9 mouse cellular contexts compared by ENCODE assay signal in the genomic region with DNA sequence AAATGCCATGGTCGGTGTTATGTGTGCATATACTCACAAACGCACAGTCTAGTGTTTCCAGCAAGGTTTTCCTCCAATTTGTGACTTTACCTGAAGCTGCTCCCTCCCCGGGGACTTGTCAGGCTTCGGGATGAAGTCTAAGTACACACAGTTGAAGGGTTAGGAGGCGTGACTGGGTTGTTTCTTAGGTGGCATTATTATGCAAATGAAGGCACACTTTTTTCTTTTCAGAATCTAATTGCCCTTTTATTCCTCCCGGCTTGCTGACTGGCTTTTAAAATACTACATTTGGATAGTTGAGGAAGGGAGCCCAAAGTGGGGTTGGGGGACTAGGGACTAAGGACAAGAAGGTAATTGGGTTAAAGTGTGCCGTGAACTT. TPM values are rescaled to one million over a fixed set of nuclear protein-coding genes. Genes with fewer than 3 reads are reported as not detected.
DNase-seq lines count a peak whose midpoint lies in the region; ATAC-seq and TF ChIP-seq lines count a peak whose summit lies in the region.
"Had no signal": no experiment of that assay in that cellular context is flagged by ENCODE, and none has a peak within 500 bp of the region (broad histone marks: within the 10 kb centered on the region; RNA-seq: fewer than 3 reads in every experiment).

No protein-coding gene starts in this region.

- TF ChIP-seq CTCF in lung, postnatal 0 days (IDR thresholded peaks at IDR 0.05) = no peak

- H3K4me2 ChIP-seq in lung, postnatal 0 days (replicated peaks; ENCODE audit: low read depth, low read length) = peak overlapping the region; percentile 95
- H3K4me2 ChIP-seq in forebrain, embryonic 13.5 days = peak overlapping the region; percentile 100
- peak overlapping the region; percentile 100 for H3K4me2 ChIP-seq in limb, embryonic 11.5 days (ENCODE audit: low read depth, severe bottlenecking)
- H3K4me2 ChIP-seq in stomach, embryonic 15.5 days = peak overlapping the region; percentile 98

- H3K27me3 ChIP-seq in lung, postnatal 0 days (replicated peaks; ENCODE audit: insufficient read depth, low read length) = no peaks in the 10 kb centered on the region
- peaks cover 26% of the 10 kb centered on the region for H3K27me3 ChIP-seq in forebrain, embryonic 13.5 days
- H3K27me3 ChIP-seq in limb, embryonic 11.5 days (ENCODE audit: control insufficient read depth, insufficient read depth, low read length) = peaks cover 4% of the 10 kb centered on the region; the same call in 1 of the 2 replicates
- no peaks in the 10 kb centered on the region for H3K27me3 ChIP-seq in stomach, embryonic 15.5 days (replicated peaks)

- no peaks in the 10 kb centered on the region for H3K36me3 ChIP-seq in lung, postnatal 0 days (ENCODE audit: insufficient read depth, low read length)
- H3K36me3 ChIP-seq in forebrain, embryonic 13.5 days (ENCODE audit: poor library complexity, severe bottlenecking) = no peaks in the 10 kb centered on the region
- no peaks in the 10 kb centered on the region for H3K36me3 ChIP-seq in limb, embryonic 11.5 days (ENCODE audit: control insufficient read depth, insufficient read depth, low read length)
- no peaks in the 10 kb centered on the region for H3K36me3 ChIP-seq in stomach, embryonic 15.5 days

- H3K4me3 ChIP-seq in lung, postnatal 0 days (ENCODE audit: low read depth, low read length) = peak overlapping the region; percentile 64
- H3K4me3 ChIP-seq in forebrain, embryonic 13.5 days = peak overlapping the region; percentile 75
- H3K4me3 ChIP-seq in limb, embryonic 11.5 days (ENCODE audit: low read depth, low read length) = peak overlapping the region; percentile 67
- H3K4me3 ChIP-seq in stomach, embryonic 15.5 days (replicated peaks) = peak overlapping the region; percentile 73
- H3K4me3 ChIP-seq: myocyte had no signal

- TF ChIP-seq EP300 in lung, postnatal 0 days (IDR thresholded peaks at IDR 0.05) = no peak

- DNase-seq in lung, postnatal 0 days (ENCODE audit: low spot score) = no peak
- no peak for DNase-seq in lung, postnatal 4 days
- no peak for DNase-seq in limb, embryonic 11.5 days (ENCODE audit: low spot score)
- DNase-seq in ovary, postnatal 36 days (ENCODE audit: low spot score) = no peak
- DNase-seq in thymus, postnatal 36 days = no peak
- DNase-seq in adrenal gland, adult 8-10 months = no peak

- H3K27ac ChIP-seq in lung, postnatal 0 days (ENCODE audit: low read length) = no peak overlapping the region
- H3K27ac ChIP-seq in forebrain, embryonic 13.5 days = no peak overlapping the region
- no peak overlapping the region for H3K27ac ChIP-seq in limb, embryonic 11.5 days (replicated peaks; ENCODE audit: low read depth, low read length)
- no peak overlapping the region for H3K27ac ChIP-seq in stomach, embryonic 15.5 days

- 24% methylated on average over 7 of the region's 7 CpGs for WGBS in lung, postnatal 0 days
- WGBS in forebrain, embryonic 13.5 days = 2% methylated on average over 7 of the region's 7 CpGs
- WGBS in limb, embryonic 11.5 days = 10% methylated on average over 7 of the region's 7 CpGs
- WGBS in stomach, embryonic 15.5 days = 30% methylated on average over 7 of the region's 7 CpGs

- ATAC-seq in lung, postnatal 0 days = no peak
- no peak for ATAC-seq in forebrain, embryonic 13.5 days
- no peak for ATAC-seq in limb, embryonic 11.5 days (ENCODE audit: insufficient number of reproducible peaks, low FRiP score, low TSS enrichment, low read depth)
- no peak for ATAC-seq in stomach, embryonic 15.5 days (ENCODE audit: insufficient read depth, low FRiP score, low read depth)

- H3K4me1 ChIP-seq in lung, postnatal 0 days (ENCODE audit: insufficient read depth, low read depth, low read length) = peaks cover 12% of the 10 kb centered on the region; the same call in 1 of the 2 replicates
- peaks cover 32% of the 10 kb centered on the region for H3K4me1 ChIP-seq in forebrain, embryonic 13.5 days
- H3K4me1 ChIP-seq in limb, embryonic 11.5 days (ENCODE audit: control insufficient read depth, insufficient read depth, low read length) = peaks cover 3% of the 10 kb centered on the region; the same call in 1 of the 2 replicates
- peaks cover 10% of the 10 kb centered on the region for H3K4me1 ChIP-seq in stomach, embryonic 15.5 days

- peak overlapping the region; percentile 63; the same call in 1 of the 2 replicates for H3K9ac ChIP-seq in lung, postnatal 0 days (replicated peaks; ENCODE audit: low read depth)
- H3K9ac ChIP-seq in forebrain, embryonic 13.5 days = no peak overlapping the region
- H3K9ac ChIP-seq in limb, embryonic 11.5 days (ENCODE audit: low read length) = no peak overlapping the region
- no peak overlapping the region; the same call in 1 of the 2 replicates for H3K9ac ChIP-seq in stomach, embryonic 15.5 days

- no peaks in the 10 kb centered on the region for H3K9me3 ChIP-seq in lung, postnatal 0 days (ENCODE audit: low read length)
- H3K9me3 ChIP-seq in forebrain, embryonic 13.5 days (replicated peaks) = no peaks in the 10 kb centered on the region
- no peaks in the 10 kb centered on the region for H3K9me3 ChIP-seq in limb, embryonic 11.5 days (ENCODE audit: control insufficient read depth, low read length)
- H3K9me3 ChIP-seq in stomach, embryonic 15.5 days = no peaks in the 10 kb centered on the region

RNA-seq across cellular contexts. Expression of a gene that starts 3.6 kb away (rescaled TPM):
- 46.3 and 69.8 TPM in 2 replicates for polyA plus RNA-seq in lung, postnatal 0 days (2015; fragmentation: Nextera tagmentation; extraction: Ambion mirVana)
- polyA plus RNA-seq in forebrain, embryonic 13.5 days (2015; fragmentation: Nextera tagmentation; extraction: Ambion mirVana) = 83.4 and 84.5 TPM in 2 replicates
- polyA plus RNA-seq in limb, embryonic 11.5 days (2014; fragmentation: Nextera tagmentation; extraction: Ambion mirVana) = 60.0 and 61.8 TPM in 2 replicates
- polyA plus RNA-seq in stomach, embryonic 15.5 days (2015; fragmentation: Nextera tagmentation; extraction: Ambion mirVana) = 46.3 and 52.0 TPM in 2 replicates
- total RNA-seq in adrenal gland, adult 8-10 months (2022) = 100 to 1,000 TPM; 110 to 127 (median 120) TPM
